8 mouse cellular contexts compared by ENCODE assay signal in the genomic region with DNA sequence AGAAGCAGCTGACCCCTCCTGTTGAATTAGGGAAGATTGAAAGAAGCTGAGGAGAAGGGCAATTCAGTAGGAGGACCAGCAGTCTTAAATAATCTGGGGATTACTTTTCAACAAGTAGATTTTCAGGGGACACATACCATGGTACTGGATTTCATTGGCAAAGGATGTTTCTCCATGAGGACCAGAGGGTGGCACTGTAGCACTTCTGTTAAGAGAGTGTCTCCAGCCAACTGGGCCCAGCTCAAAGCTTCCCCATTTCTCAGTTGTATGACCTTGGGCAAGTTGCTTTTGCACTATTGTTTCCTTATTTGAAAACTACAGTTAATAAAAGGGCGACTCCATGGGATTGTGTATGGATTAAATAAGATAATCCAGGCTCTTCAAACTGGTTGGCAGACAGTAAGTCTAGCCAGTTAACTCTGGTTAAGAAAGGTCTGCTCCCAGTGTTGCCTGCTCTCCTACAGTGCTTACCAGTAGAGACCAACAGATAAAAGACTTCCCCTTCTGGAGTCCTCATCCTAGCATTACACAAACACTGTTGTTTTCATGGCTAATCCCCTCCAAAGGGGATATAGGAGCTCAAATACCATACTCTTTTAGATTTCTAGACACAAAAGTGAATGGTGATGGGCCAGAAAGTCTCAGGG.
A peak's percentile ranks its signal among the peaks of the same experiment; 100 is the strongest.
DNase-seq lines count a peak whose midpoint lies in the region; ATAC-seq and TF ChIP-seq lines count a peak whose summit lies in the region.

No protein-coding gene starts in this region.

- no peak for ATAC-seq in Patski
- ATAC-seq in forebrain, embryonic 14.5 days, result peak; percentile 78; the same call in 1 of the 2 replicates
- ATAC-seq in intestine, embryonic 15.5 days, result peak; percentile 51; the same call in 1 of the 2 replicates
- ATAC-seq in liver, postnatal 0 days, result no peak; the same call in 1 of the 2 replicates

- no peak overlapping the region for H3K4me2 ChIP-seq in forebrain, embryonic 14.5 days (ENCODE audit: low read length)
- H3K4me2 ChIP-seq in intestine, embryonic 15.5 days (replicated peaks), result no peak overlapping the region
- H3K4me2 ChIP-seq in liver, postnatal 0 days (ENCODE audit: low read depth, low read length), result no peak overlapping the region

- H3K9ac ChIP-seq in forebrain, embryonic 14.5 days (ENCODE audit: low read length), result no peak overlapping the region
- H3K9ac ChIP-seq in intestine, embryonic 15.5 days, result no peak overlapping the region
- no peak overlapping the region for H3K9ac ChIP-seq in liver, postnatal 0 days (replicated peaks)

- intact Hi-C loops in heart, postnatal 25 days (cut with DNase I), result loop anchor here (10.0 kb wide), 1 partner anchor 103 kb away; no protein-coding TSS in a partner anchor

- H3K4me1 ChIP-seq in forebrain, embryonic 14.5 days (ENCODE audit: control insufficient read depth, insufficient read depth, low read length), result no peaks in the 10 kb centered on the region
- no peaks in the 10 kb centered on the region for H3K4me1 ChIP-seq in intestine, embryonic 15.5 days (replicated peaks)
- H3K4me1 ChIP-seq in liver, postnatal 0 days (ENCODE audit: insufficient read depth), result no peaks in the 10 kb centered on the region

- POLR2A ChIA-PET in Patski (lab: Charles Lee), result no interaction called here

- DNase-seq in heart, adult 18-20 months, result peak; percentile 35
- DNase-seq in heart, postnatal 25 days (ENCODE audit: low spot score), result no peak
- no peak for DNase-seq in Patski (ENCODE audit: low read depth, low spot score)
- peak; percentile 81 for DNase-seq in forebrain, embryonic 14.5 days (ENCODE audit: low spot score)
- peak; percentile 26 for DNase-seq in liver, postnatal 0 days
- DNase-seq in skeletal muscle tissue, adult 2 months (ENCODE audit: low read depth, low spot score), result peak; percentile 10
- DNase-seq in spleen, postnatal 14 days (ENCODE audit: low spot score in 2 of 2), result no peak

- H3K4me3 ChIP-seq in forebrain, embryonic 14.5 days (ENCODE audit: low read depth, low read length), result no peak overlapping the region
- no peak overlapping the region for H3K4me3 ChIP-seq in intestine, embryonic 15.5 days (replicated peaks)
- no peak overlapping the region for H3K4me3 ChIP-seq in liver, postnatal 0 days (ENCODE audit: low read depth, low read length)

- WGBS in forebrain, embryonic 14.5 days, result 6% methylated on average over 1 of the region's 1 CpGs
- 9% methylated on average over 1 of the region's 1 CpGs for WGBS in intestine, embryonic 15.5 days
- 26% methylated on average over 1 of the region's 1 CpGs for WGBS in liver, postnatal 0 days (ENCODE audit: insufficient replicate concordance)

- H3K27me3 ChIP-seq in Patski, result peaks cover 4% of the 10 kb centered on the region
- no peaks in the 10 kb centered on the region for H3K27me3 ChIP-seq in forebrain, embryonic 14.5 days (replicated peaks; ENCODE audit: control insufficient read depth, insufficient read depth, low read length)
- no peaks in the 10 kb centered on the region for H3K27me3 ChIP-seq in intestine, embryonic 15.5 days (replicated peaks)
- no peaks in the 10 kb centered on the region for H3K27me3 ChIP-seq in liver, postnatal 0 days (ENCODE audit: insufficient read depth, low read length)

- H3K27ac ChIP-seq in forebrain, embryonic 14.5 days (ENCODE audit: low read depth, low read length), result no peak overlapping the region
- no peak overlapping the region for H3K27ac ChIP-seq in intestine, embryonic 15.5 days
- no peak overlapping the region for H3K27ac ChIP-seq in liver, postnatal 0 days (ENCODE audit: low read depth)

- in situ Hi-C loops in Patski (cut with MboI; ENCODE audit: low pct_unique_long_range_greater_than_20kb), result no loop called here

- CTCF ChIA-PET in Patski (lab: Charles Lee), result no interaction called here

- no peaks in the 10 kb centered on the region for H3K9me3 ChIP-seq in forebrain, embryonic 14.5 days (replicated peaks; ENCODE audit: control insufficient read depth, low read length)
- H3K9me3 ChIP-seq in intestine, embryonic 15.5 days, result no peaks in the 10 kb centered on the region
- no peaks in the 10 kb centered on the region for H3K9me3 ChIP-seq in liver, postnatal 0 days (ENCODE audit: low read length)

- TF ChIP-seq CTCF in Patski (IDR thresholded peaks at IDR 0.05), result peak; percentile 56
- peak; percentile 69 for TF ChIP-seq CTCF in liver, postnatal 0 days (IDR thresholded peaks at IDR 0.05; ENCODE audit: low read depth)

- TF ChIP-seq EP300 in liver, postnatal 0 days (IDR thresholded peaks at IDR 0.05; ENCODE audit: low read depth), result no peak

- no peaks in the 10 kb centered on the region for H3K36me3 ChIP-seq in forebrain, embryonic 14.5 days (ENCODE audit: control insufficient read depth, insufficient read depth, low read length)
- no peaks in the 10 kb centered on the region for H3K36me3 ChIP-seq in intestine, embryonic 15.5 days
- H3K36me3 ChIP-seq in liver, postnatal 0 days (replicated peaks; ENCODE audit: insufficient read depth, low read length), result no peaks in the 10 kb centered on the region

Comparison
In these comparisons a context has a peak if more than half of its experiments do, and no peak if none do; other contexts are left out.
1. DNase-seq: peak in heart, adult 18-20 months (2 of 2), forebrain, embryonic 14.5 days (single experiment), liver, postnatal 0 days (single experiment) and skeletal muscle tissue, adult 2 months (single experiment); none in heart, postnatal 25 days (single experiment), Patski (single experiment) and spleen, postnatal 14 days (0 of 2).
2. ATAC-seq: peak in forebrain, embryonic 14.5 days (single experiment) and intestine, embryonic 15.5 days (single experiment); none in Patski (single experiment) and liver, postnatal 0 days (single experiment).